Comparison of ENCODE assay signal across 10 mouse cellular contexts in genomic region chr2:32549764-32550163, GRCm38 (mm10). TPM values are rescaled to one million over a fixed set of nuclear protein-coding genes. Genes with fewer than 3 reads are reported as not detected.
A peak's percentile ranks its signal among the peaks of the same experiment; 100 is the strongest.
DNase-seq lines count a peak whose midpoint lies in the region; ATAC-seq lines count a peak whose summit lies in the region.
"Had no signal": no experiment of that assay in that cellular context is flagged by ENCODE, and none has a peak within 500 bp of the region (broad histone marks: within the 10 kb centered on the region; RNA-seq: fewer than 3 reads in every experiment).

No protein-coding gene starts in this region.

- H3K36me3 ChIP-seq in limb, embryonic 13.5 days: peaks cover 16% of the 10 kb centered on the region
- no peaks in the 10 kb centered on the region for H3K36me3 ChIP-seq in midbrain, embryonic 16.5 days (ENCODE audit: control insufficient read depth, insufficient read depth, low read length)

- no peaks in the 10 kb centered on the region for H3K27me3 ChIP-seq in limb, embryonic 13.5 days
- no peaks in the 10 kb centered on the region for H3K27me3 ChIP-seq in midbrain, embryonic 16.5 days (ENCODE audit: control insufficient read depth, insufficient read depth, low read depth, low read length)

- DNase-seq in cerebellum, adult 9-11 months: peak; percentile 37
- DNase-seq in cerebellum, adult 11-12 months: no peak
- DNase-seq in MN1 (ENCODE audit: low spot score): peak; percentile 50
- peak; percentile 93 for DNase-seq in gastrocnemius, postnatal 25 days
- DNase-seq in thymus, postnatal 25 days: no peak
- DNase-seq in retina, embryonic 14.5 days (ENCODE audit: low spot score): no peak

- H3K4me3 ChIP-seq in limb, embryonic 13.5 days: no peak overlapping the region
- no peak overlapping the region for H3K4me3 ChIP-seq in midbrain, embryonic 16.5 days (ENCODE audit: low read depth, low read length)

- H3K9me3 ChIP-seq in limb, embryonic 13.5 days: no peaks in the 10 kb centered on the region
- no peaks in the 10 kb centered on the region for H3K9me3 ChIP-seq in midbrain, embryonic 16.5 days (replicated peaks; ENCODE audit: control insufficient read depth, low read length, poor library complexity, severe bottlenecking)

- no peak overlapping the region for H3K9ac ChIP-seq in limb, embryonic 13.5 days
- no peak overlapping the region for H3K9ac ChIP-seq in midbrain, embryonic 16.5 days (ENCODE audit: low read depth, low read length)

- H3K27ac ChIP-seq in limb, embryonic 13.5 days: peak overlapping the region; percentile 74
- H3K27ac ChIP-seq in midbrain, embryonic 16.5 days (ENCODE audit: low read length): no peak overlapping the region

- ATAC-seq in limb, embryonic 13.5 days (ENCODE audit: low FRiP score, low read depth): peak; percentile 48; the same call in 1 of the 2 replicates
- no peak for ATAC-seq in midbrain, embryonic 16.5 days

- H3K4me1 ChIP-seq in limb, embryonic 13.5 days: peaks cover 26% of the 10 kb centered on the region
- no peaks in the 10 kb centered on the region for H3K4me1 ChIP-seq in midbrain, embryonic 16.5 days (ENCODE audit: control insufficient read depth, insufficient read depth, low read length)

- 33% methylated on average over 6 of the region's 6 CpGs for WGBS in limb, embryonic 13.5 days
- WGBS in midbrain, embryonic 16.5 days: 71% methylated on average over 6 of the region's 6 CpGs

- no peak overlapping the region for H3K4me2 ChIP-seq in limb, embryonic 13.5 days (replicated peaks)
- no peak overlapping the region for H3K4me2 ChIP-seq in midbrain, embryonic 16.5 days (ENCODE audit: low read length)

RNA-seq across cellular contexts. Expression of gene Fam102a, which starts 14.6 kb away (rescaled TPM):
- total RNA-seq in gastrocnemius, postnatal 25 days (2021): 1 to 10 TPM; 2.4 to 2.9 TPM
- 10.4 and 10.9 TPM in 2 replicates for polyA plus RNA-seq in limb, embryonic 13.5 days (2015; fragmentation: Nextera tagmentation; extraction: Ambion mirVana)
- 5.0 and 5.9 TPM in 2 replicates for polyA plus RNA-seq in midbrain, embryonic 16.5 days (2015; fragmentation: Nextera tagmentation; extraction: Ambion mirVana)

RNA-seq across cellular contexts. Expression of gene Dpm2, which starts 20.9 kb away (rescaled TPM):
- total RNA-seq in gastrocnemius, postnatal 25 days (2021): 10 to 100 TPM; 11.7 to 12.6 TPM
- 111 and 118 TPM in 2 replicates for polyA plus RNA-seq in limb, embryonic 13.5 days (2015; fragmentation: Nextera tagmentation; extraction: Ambion mirVana)
- polyA plus RNA-seq in midbrain, embryonic 16.5 days (2015; fragmentation: Nextera tagmentation; extraction: Ambion mirVana): 136 TPM in 2 replicates

RNA-seq across cellular contexts. Expression of gene Pip5kl1, which starts 24.8 kb away (rescaled TPM):
- total RNA-seq in gastrocnemius, postnatal 25 days (2021): not detected
- 1.8 and 2.5 TPM in 2 replicates for polyA plus RNA-seq in limb, embryonic 13.5 days (2015; fragmentation: Nextera tagmentation; extraction: Ambion mirVana)
- polyA plus RNA-seq in midbrain, embryonic 16.5 days (2015; fragmentation: Nextera tagmentation; extraction: Ambion mirVana): 14.5 and 17.1 TPM in 2 replicates
- total RNA-seq: adrenal gland, adult 18-20 months had no signal

RNA-seq across cellular contexts. Expression of gene 9430097D07Rik, which starts 25.7 kb away (rescaled TPM):
- total RNA-seq in gastrocnemius, postnatal 25 days (2021): not detected
- 0.19 and 0.23 TPM in 2 replicates for polyA plus RNA-seq in limb, embryonic 13.5 days (2015; fragmentation: Nextera tagmentation; extraction: Ambion mirVana)
- 0.52 and 1.1 TPM in 2 replicates for polyA plus RNA-seq in midbrain, embryonic 16.5 days (2015; fragmentation: Nextera tagmentation; extraction: Ambion mirVana)
- total RNA-seq: adrenal gland, adult 18-20 months had no signal
- polyA plus RNA-seq: stomach, embryonic 14.5 days had no signal

RNA-seq across cellular contexts. Expression of gene St6galnac4, which starts 37.1 kb away (rescaled TPM):
- total RNA-seq in gastrocnemius, postnatal 25 days (2021): 10 to 100 TPM; 24.6 to 29.2 TPM
- 37.2 and 39.5 TPM in 2 replicates for polyA plus RNA-seq in limb, embryonic 13.5 days (2015; fragmentation: Nextera tagmentation; extraction: Ambion mirVana)
- polyA plus RNA-seq in midbrain, embryonic 16.5 days (2015; fragmentation: Nextera tagmentation; extraction: Ambion mirVana): 33.4 and 39.0 TPM in 2 replicates

Comparison
In these comparisons a context has a peak if more than half of its experiments do, and no peak if none do; other contexts are left out.
1. DNase-seq: peak in cerebellum, adult 9-11 months (single experiment), MN1 (single experiment) and gastrocnemius, postnatal 25 days (single experiment); none in cerebellum, adult 11-12 months (single experiment), thymus, postnatal 25 days (single experiment) and retina, embryonic 14.5 days (single experiment).